Mouse (Mus musculus) left cerebral cortex, postnatal 10 days (tissue): ENCODE measurements at regions not wholly inside any gene's neighbourhood (a gene's known extent, or its start where the extent isn't known, plus 50 kb on each side); places are given as distances from the start of the nearest gene placed in this dataset.

Experiments
- DNase-seq, 2 experiments: peaks; one replicate each; pipeline ENCODE4 v3.0.0; 2021 to 2022; ENCODE audit warnings: low spot score in 2 of 2, mixed read lengths in 1 of 2; ENCODE audit errors: extremely low spot score in 1 of 2
- intact Hi-C: fragments of 180-260 bp; cut with DNase I; formaldehyde crosslinking; loops from one replicate; pipeline ENCODE4 v1.15.1; 2025

DNA sequence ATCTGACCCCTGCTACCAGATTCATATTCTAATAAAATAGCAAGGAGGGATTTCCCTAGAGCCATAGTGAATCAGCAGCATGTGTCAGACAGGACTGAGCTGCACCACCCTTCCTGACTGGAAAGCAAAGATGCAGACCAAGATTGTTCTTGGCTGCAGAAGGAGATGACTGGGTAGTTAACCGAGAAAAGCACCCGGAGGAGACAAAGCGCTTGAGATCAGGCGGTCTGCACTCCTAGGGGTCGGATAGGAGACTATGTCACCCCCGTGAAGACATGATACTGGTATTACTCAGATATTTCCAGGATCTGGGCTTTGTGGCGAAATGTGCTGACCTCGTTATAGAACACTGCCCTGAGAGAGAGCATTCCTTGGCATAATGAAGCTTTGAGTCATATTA lies 147.4 kb downstream of the Chic2 start:
- DNase-seq, result no peak
- intact Hi-C loops, result no loop called here

- no peak for DNase-seq
- intact Hi-C loops, result no loop called here
These were observed 151.3 kb downstream of the Chic2 start for GRCm38 (mm10) chr5:74893276-74893675.

- intact Hi-C loops, result no loop called here
- no peak for DNase-seq
These were observed 153.0 kb downstream of the Chic2 start for GRCm38 (mm10) chr5:74891541-74891940.

DNA sequence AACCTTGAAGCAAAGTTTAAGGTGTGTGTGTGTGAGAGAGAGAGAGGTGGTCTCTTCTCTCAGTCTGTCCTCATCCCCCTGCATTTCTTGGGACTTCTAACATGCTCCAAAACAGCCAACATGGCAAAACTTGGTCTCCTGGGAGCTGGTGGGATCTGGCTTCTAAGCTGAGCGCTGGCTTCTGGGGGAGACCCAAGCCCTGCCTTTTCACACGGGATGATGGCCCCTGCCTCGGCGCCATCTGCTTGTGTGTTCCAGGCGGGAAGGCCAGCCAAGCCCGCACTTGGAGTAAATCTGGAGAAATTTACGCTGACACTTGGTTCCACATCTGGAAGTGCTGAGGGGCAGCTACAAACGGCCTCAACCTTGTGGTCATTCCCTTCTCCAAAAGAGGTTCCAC lies 155.6 kb downstream of the Chic2 start:
- intact Hi-C loops, result no loop called here
- DNase-seq, result no peak

DNA sequence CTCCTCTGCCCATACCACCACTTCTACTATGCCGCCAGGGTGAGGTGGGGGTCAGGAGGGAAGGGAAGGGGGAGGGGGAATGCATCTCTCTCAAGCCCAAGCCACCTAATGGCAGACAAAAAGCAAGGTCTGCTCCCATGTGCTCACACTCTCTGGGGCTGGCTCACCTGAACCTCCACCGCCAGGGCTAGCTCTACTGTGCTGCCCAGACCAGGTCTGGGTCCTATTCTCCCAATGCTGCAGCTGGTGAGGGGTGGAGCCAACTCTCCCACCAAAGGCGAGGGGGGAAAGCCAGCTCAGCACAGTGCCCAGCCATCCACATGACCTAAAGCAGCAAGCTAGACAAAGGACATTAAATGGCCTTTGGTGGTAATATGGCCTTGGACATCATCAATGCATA lies 158.6 kb downstream of the Chic2 start:
- intact Hi-C loops, result no loop called here
- DNase-seq, result no peak

- no peak for DNase-seq
- intact Hi-C loops, result no loop called here
These were observed 162.0 kb downstream of the Chic2 start for GRCm38 (mm10) chr5:74882563-74882962.

DNA sequence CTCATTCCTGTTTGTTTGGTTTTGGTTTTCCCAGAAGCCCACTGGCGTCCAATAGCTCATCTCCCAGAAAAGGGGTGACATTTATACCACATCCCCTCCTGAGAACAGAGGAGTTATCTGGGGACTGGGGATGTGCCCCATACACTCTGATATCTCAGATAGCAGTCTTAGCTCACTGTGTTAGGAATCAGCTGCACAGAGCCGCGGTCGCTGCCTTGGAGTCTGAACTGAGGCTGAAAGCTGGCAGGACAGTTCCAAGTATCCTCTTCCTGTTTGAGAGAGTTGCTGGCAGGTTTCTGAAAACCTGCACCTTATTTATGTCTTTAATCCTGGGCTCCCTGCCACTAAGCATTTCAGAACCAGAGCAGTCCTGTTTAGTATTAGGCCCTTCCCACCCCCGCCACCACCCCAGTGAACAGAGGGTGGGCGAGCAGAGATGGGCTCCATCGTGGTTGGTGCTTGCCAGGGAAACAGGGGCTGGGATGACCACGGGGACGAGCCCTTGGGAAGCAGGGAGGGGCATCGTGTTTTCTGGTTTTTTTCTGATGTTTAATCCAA lies 163.8 kb downstream of the Chic2 start:
- intact Hi-C loops, result no loop called here
- DNase-seq, result no peak

DNA sequence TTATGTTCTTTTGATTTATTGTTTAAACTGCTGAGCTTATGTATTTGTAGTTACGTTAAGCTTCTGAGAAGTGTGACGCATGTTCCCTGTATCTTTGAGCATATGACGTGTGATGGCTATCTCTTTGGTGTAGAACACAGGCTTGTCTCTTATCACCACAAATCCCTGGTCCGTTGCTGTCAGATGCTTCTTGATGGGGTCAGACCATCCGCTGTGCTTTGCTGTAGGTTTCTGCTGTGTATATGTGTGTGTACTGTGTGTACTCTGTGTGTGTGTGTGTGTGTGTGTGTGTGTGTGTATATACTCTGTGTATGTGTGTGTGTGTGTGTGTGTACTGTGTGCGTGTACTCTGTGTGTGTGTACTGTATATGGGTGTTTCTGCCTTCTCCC lies 164.5 kb downstream of the Chic2 start:
- intact Hi-C loops, result no loop called here
- no peak for DNase-seq

DNA sequence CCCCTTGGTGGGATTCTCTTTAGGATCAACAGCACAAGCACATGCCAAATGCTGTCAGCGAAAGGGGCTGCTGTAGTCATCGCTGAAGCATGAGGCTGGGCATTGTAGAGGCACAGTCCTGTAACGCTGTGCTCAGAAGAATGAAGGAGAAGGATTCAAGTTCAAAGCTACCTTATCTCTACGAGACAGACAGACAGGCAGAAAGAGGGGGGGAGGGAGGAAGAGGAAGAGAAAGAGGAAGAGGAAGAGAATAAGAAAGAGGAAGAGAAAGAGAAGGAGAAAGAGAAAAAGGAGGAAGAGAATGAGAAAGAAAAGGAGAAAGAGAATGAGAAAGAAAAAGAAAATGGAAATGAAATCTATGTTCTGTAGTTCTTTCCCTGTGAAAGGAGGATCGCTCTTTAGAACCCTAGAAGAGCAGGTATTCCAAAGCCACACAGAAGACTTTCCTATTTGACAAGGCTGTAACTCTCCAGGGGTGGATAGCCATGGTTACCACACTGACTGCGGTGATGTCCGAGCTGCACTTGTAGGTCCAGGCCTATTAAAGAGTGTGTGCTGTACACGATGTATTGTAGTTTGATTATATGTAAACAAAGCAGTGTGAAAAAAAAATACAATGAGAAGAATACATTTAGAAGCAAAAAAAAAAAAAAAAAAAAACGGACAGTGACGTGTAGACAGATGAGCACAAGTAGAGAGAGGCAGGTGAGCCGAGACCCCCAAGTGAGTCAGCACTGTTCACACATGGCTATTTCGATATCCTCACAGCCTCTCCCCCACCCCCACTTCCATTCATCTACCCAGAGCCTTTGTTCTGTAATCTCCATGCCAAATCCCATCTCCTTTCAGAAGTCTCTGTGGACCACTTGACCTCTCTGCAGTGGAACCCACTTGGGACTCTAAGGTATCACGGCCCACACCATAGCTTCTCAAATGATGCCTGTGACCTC lies 165.2 kb downstream of the Chic2 start:
- DNase-seq, result no peak
- intact Hi-C loops, result no loop called here

DNA sequence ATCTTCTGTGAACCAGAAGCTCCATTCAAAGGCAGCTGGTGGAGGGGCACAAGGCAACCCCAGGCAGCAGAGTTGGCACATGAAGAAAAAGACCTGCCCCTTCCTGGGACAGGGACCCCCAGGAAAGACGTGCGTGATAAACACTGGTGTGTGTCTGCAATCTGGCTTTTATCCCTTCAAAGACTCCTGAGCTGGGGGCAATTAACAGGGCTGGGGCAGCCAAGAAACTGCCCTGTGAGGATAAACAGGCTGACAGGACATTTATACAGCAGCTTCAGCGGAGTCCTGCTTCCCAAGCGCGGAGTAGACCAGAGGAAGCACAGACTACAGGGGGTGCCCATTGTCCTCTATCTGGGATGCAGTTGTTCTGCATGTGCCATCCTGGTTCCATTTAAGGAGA lies 167.0 kb downstream of the Chic2 start:
- intact Hi-C loops, result no loop called here
- no peak for DNase-seq

DNA sequence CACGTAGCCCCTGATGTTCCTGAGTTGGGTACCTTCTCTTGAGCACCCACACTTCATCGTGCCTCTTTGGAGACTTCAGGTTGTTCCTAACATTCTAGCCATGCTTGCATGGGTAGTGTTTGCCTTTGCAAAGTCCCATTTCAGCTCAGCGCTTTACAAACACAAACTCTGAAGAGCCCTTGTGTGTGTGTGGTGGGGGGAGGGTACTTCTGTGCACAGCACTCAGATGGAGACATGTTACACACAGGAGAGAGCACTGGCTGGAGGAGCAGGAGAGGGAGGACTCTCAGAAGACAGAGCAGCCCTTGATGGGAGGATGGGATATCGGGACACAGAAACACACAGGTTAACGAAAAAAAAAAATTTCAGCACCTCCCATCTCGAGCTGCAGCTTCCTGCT lies 167.4 kb downstream of the Chic2 start:
- intact Hi-C loops, result no loop called here

GRCm38 (mm10) chr5:74874691-74875090 lies 169.9 kb downstream of the Chic2 start:
- DNase-seq, result peak in 1 of 2 experiments; percentile 51
- intact Hi-C loops, result no loop called here

More for the DNA sequence above, 167.4 kb downstream of the Chic2 start:
- no peak for DNase-seq

DNA sequence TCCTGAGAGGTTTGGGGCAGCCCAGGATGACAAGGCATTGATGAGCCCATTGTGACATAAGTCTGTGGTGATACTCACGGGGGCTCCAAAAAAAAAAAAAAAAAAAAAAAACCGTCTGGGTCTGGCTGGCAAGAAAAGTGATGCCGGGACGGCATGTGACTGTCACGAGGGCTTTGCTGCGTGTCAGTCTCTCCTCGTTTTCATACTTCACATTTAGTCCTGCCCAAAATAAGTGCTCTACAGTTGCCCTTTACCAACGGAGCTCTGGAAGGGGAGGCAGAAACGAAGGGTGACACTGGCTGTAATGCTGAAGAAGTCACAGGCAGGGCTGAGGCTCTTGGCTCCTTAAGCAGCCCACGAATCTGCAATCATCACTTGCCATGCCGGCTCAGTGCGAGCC lies 167.9 kb upstream of the Lnx1 start:
- intact Hi-C loops, result no loop called here
- no peak for DNase-seq

DNA sequence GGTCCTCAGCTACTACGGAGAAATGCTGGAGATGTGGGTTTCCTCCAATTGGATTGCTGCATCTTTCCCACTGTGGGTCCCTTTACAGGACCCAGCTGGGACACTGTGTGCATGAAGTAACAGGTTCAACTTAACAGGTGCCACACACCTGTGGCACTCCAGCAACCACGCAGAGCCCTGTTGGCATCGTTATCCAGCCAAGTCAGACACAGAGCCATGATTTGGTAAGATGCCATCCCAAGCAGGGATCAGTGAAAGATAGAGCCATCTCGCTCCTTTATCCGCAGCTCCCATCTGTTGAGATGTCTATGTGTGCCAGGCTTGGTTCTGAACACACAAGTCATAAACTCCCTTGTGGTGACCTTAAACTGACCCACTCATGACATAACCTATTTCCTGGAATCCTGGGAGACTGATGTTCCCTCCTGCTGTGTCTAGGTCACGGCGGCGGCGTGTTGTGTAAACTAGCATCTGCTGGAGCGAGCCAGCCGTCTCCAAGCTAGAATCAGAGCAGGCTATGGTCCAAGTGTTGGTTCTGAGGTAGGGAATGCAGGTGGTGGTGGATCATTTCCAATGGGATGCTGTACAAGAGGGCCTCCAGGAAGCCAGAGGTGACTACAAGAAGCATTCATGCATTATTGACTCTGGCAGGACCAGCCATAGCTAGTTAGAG lies 164.5 kb upstream of the Lnx1 start:
- DNase-seq, result peak in 1 of 2 experiments; percentile 55
- intact Hi-C loops, result no loop called here

- DNase-seq, result no peak
- intact Hi-C loops, result no loop called here
These were observed 164.0 kb upstream of the Lnx1 start for GRCm38 (mm10) chr5:74866697-74867096.

DNA sequence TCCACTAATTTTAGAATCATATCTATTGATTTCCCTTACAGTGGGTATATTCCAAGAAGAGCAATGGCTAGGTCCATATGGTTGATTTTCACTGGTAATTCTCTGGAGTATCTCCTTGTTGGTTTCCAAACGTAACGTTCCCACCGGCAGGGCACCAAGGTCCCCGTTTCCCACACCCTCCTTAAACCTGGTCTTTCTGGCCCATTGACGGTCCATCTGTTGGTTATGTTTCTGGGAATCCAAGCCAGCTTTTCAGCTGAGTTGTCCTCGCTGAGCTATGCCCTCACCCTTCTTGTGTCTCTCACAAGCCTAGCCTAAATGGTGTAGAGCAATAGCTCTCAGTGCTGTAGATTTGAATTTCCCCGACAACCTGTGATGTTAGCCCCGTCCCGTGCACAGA lies 162.7 kb upstream of the Lnx1 start:
- no peak for DNase-seq
- intact Hi-C loops, result no loop called here

- DNase-seq, result no peak
- intact Hi-C loops, result no loop called here
These were observed 161.9 kb upstream of the Lnx1 start for GRCm38 (mm10) chr5:74864540-74865157.

- DNase-seq, result no peak
- intact Hi-C loops, result no loop called here
These were observed 158.6 kb upstream of the Lnx1 start for GRCm38 (mm10) chr5:74861297-74861696.

- DNase-seq, result no peak
- intact Hi-C loops, result no loop called here
These were observed 155.1 kb upstream of the Lnx1 start for GRCm38 (mm10) chr5:74857861-74858260.

- intact Hi-C loops, result no loop called here
- peak in 1 of 2 experiments; percentile 26 for DNase-seq
These were observed 154.4 kb upstream of the Lnx1 start for GRCm38 (mm10) chr5:74857161-74857560.
